Mouse (Mus musculus) testis, adult 2 months (tissue): ENCODE data around the gene Ttc21a. TPM values are rescaled to one million over a fixed set of nuclear protein-coding genes. Genes with fewer than 3 reads are reported as not detected.

Source experiments
- H3K27ac ChIP-seq: fragments of 200-500 bp; 2 replicates; pipeline ENCODE4 v1.5.1; 2012; ENCODE audit warnings: low read depth, low read length; ENCODE audit not compliant: control insufficient read depth, insufficient read depth
- H3K27me3 ChIP-seq: fragments of 200-500 bp; 2 replicates; pipeline ENCODE4 v1.6.1; 2012; ENCODE audit warnings: mild to moderate bottlenecking, low read length, moderate library complexity; ENCODE audit not compliant: control insufficient read depth, insufficient read depth
- H3K36me3 ChIP-seq: fragments of 200-500 bp; 2 replicates; pipeline ENCODE4 v1.6.1; 2012; ENCODE audit warnings: mild to moderate bottlenecking, low read length; ENCODE audit not compliant: control insufficient read depth, insufficient read depth
- H3K4me1 ChIP-seq: fragments of 200-500 bp; 2 replicates; pipeline ENCODE4 v1.6.1; 2012; ENCODE audit warnings: low read length; ENCODE audit not compliant: control insufficient read depth, insufficient read depth
- H3K4me3 ChIP-seq: fragments of 200-500 bp; 2 replicates; pipeline ENCODE4 v1.5.1; 2012; ENCODE audit warnings: low read depth, mild to moderate bottlenecking, low read length, moderate library complexity, mixed read lengths; ENCODE audit not compliant: control insufficient read depth
- CTCF ChIP-seq: fragments of 200-500 bp; IDR thresholded peaks from 2 replicates; pipeline ENCODE4 v1.5.1; 2012; ENCODE audit warnings: low read depth, mild to moderate bottlenecking, inconsistent platforms, low read length, moderate library complexity; ENCODE audit not compliant: control insufficient read depth, insufficient read depth, insufficient replicate concordance
- POLR2A ChIP-seq: fragments of 200-500 bp; IDR thresholded peaks from 2 replicates; pipeline ENCODE4 v1.6.1; 2012; ENCODE audit warnings: low read depth, mild to moderate bottlenecking, inconsistent platforms, low read length, moderate library complexity; ENCODE audit not compliant: control insufficient read depth
- polyA plus RNA-seq: library from polyadenylated mRNA; depleted of rRNA; stranded (reverse); fragments of >200 nt; gene quantifications from 2 replicates; pipeline ENCODE4 v1.2.3, GENCODE M21; 2012

The Ttc21a gene
- polyA plus RNA-seq, 1 experiment: 66.1 TPM

GRCm38 (mm10) chr9:119970763-119971656 lies 33.6 kb downstream of the Ttc21a start:
- no peaks in the 10 kb centered on the region for H3K27me3 ChIP-seq
- peaks cover 14% of the 10 kb centered on the region for H3K4me1 ChIP-seq
- H3K4me3 ChIP-seq: no peak overlapping the region
- no peaks in the 10 kb centered on the region for H3K36me3 ChIP-seq
- H3K27ac ChIP-seq: no peak overlapping the region
- no peak for TF ChIP-seq POLR2A
- no peak for TF ChIP-seq CTCF

GRCm38 (mm10) chr9:119972166-119972565 lies 34.8 kb downstream of the Ttc21a start:
- H3K27ac ChIP-seq: no peak overlapping the region
- no peaks in the 10 kb centered on the region for H3K27me3 ChIP-seq
- peaks cover 20% of the 10 kb centered on the region for H3K4me1 ChIP-seq
- H3K4me3 ChIP-seq: peak overlapping the region; percentile 84; the same call in 1 of the 2 replicates
- H3K36me3 ChIP-seq: no peaks in the 10 kb centered on the region
- TF ChIP-seq POLR2A: no peak
- no peak for TF ChIP-seq CTCF

GRCm38 (mm10) chr9:119972582-119972981 lies 35.2 kb downstream of the Ttc21a start:
- Histone ChIP-seq H3K27me3 (no peaks in the 10 kb centered on the region), H3K27ac (no peak overlapping the region), H3K4me1 (peaks cover 20% of the 10 kb centered on the region), H3K4me3 (peak overlapping the region; percentile 84), H3K36me3 (no peaks in the 10 kb centered on the region)
- no peak for TF ChIP-seq POLR2A

GRCm38 (mm10) chr9:119973281-119973680 lies 35.9 kb downstream of the Ttc21a start:
- peak overlapping the region; percentile 84 for H3K4me3 ChIP-seq
- H3K27me3 ChIP-seq: no peaks in the 10 kb centered on the region
- H3K36me3 ChIP-seq: no peaks in the 10 kb centered on the region
- H3K4me1 ChIP-seq: peaks cover 20% of the 10 kb centered on the region
- no peak for TF ChIP-seq CTCF
- no peak for TF ChIP-seq POLR2A
- peak overlapping the region; percentile 91 for H3K27ac ChIP-seq

GRCm38 (mm10) chr9:119973869-119974520 lies 36.6 kb downstream of the Ttc21a start:
- H3K4me3 ChIP-seq: peak overlapping the region; percentile 84

GRCm38 (mm10) chr9:119974609-119975008 lies 37.2 kb downstream of the Ttc21a start:
- H3K4me1 ChIP-seq: peaks cover 20% of the 10 kb centered on the region
- no peaks in the 10 kb centered on the region for H3K36me3 ChIP-seq
- TF ChIP-seq CTCF (peak; percentile 15; the same call in 1 of the 2 replicates), POLR2A (no peak)
- no peaks in the 10 kb centered on the region for H3K27me3 ChIP-seq
- peak overlapping the region; percentile 84 for H3K4me3 ChIP-seq
- H3K27ac ChIP-seq: peak overlapping the region; percentile 91

More at GRCm38 (mm10) chr9:119973869-119974520, 36.6 kb downstream of the Ttc21a start:
- TF ChIP-seq POLR2A (peak; percentile 72), CTCF (peak; percentile 98)
- no peaks in the 10 kb centered on the region for H3K27me3 ChIP-seq
- peak overlapping the region; percentile 91 for H3K27ac ChIP-seq
- no peaks in the 10 kb centered on the region for H3K36me3 ChIP-seq
- H3K4me1 ChIP-seq: peaks cover 20% of the 10 kb centered on the region

- Histone ChIP-seq H3K4me1 (peaks cover 20% of the 10 kb centered on the region), H3K36me3 (no peaks in the 10 kb centered on the region), H3K27ac (peak overlapping the region; percentile 8; the same call in 1 of the 2 replicates), H3K27me3 (no peaks in the 10 kb centered on the region), H3K4me3 (peak overlapping the region; percentile 36)
- TF ChIP-seq CTCF: no peak
- TF ChIP-seq POLR2A: no peak
Observed at GRCm38 (mm10) chr9:119975286-119975685, 37.9 kb downstream of the Ttc21a start.
